Mouse (Mus musculus): ENCODE measurements around the gene Tmed8. TPM values are rescaled to one million over a fixed set of nuclear protein-coding genes. Genes with fewer than 3 reads are reported as not detected.
"Not testable (repeated sequence)": the region's sequence is repeated elsewhere in the genome, so short reads cannot be mapped to it uniquely, and the experiment has no call there.

The Tmed8 gene
- 11.7 and 13.9 TPM in 2 replicates for polyA plus RNA-seq (2012; rRNA removed)

- TF ChIP-seq CTCF (IDR thresholded peaks at IDR 0.05; ENCODE audit: borderline replicate concordance, extremely low read depth, insufficient read depth, insufficient read length) (no peak), POLR2A (IDR thresholded peaks at IDR 0.05; ENCODE audit: borderline replicate concordance, extremely low read depth, insufficient read depth, insufficient read length, poor library complexity, severe bottlenecking) (0 out of 2 replicates have a peak, but pooled peaks have one; percentile 47)
- peak; percentile 95 for DNase-seq (ENCODE audit: low read depth)
Measured at GRCm38 (mm10) chr12:87199973-87200586, at the start of gene Tmed8. Gene Tmed8, minus strand, starts transcription at chr12:87200454.

- no peak for TF ChIP-seq CTCF (IDR thresholded peaks at IDR 0.05; ENCODE audit: borderline replicate concordance, extremely low read depth, insufficient read depth, insufficient read length)
- no peak for TF ChIP-seq POLR2A (IDR thresholded peaks at IDR 0.05; ENCODE audit: borderline replicate concordance, extremely low read depth, insufficient read depth, insufficient read length, poor library complexity, severe bottlenecking)
- no peak for DNase-seq (ENCODE audit: low read depth)
Measured at GRCm38 (mm10) chr12:87238632-87239031, 38.4 kb upstream of the Tmed8 start, which contains the start of gene Noxred1. Gene Noxred1, minus strand, starts transcription at chr12:87238732.

- TF ChIP-seq CTCF (IDR thresholded peaks at IDR 0.05; ENCODE audit: borderline replicate concordance, extremely low read depth, insufficient read depth, insufficient read length): no peak
- TF ChIP-seq POLR2A (IDR thresholded peaks at IDR 0.05; ENCODE audit: borderline replicate concordance, extremely low read depth, insufficient read depth, insufficient read length, poor library complexity, severe bottlenecking): no peak
Measured at GRCm38 (mm10) chr12:87236882-87237483, 36.7 kb upstream of the Tmed8 start.

GRCm38 (mm10) chr12:87230379-87230895 lies 30.2 kb upstream of the Tmed8 start:
- TF ChIP-seq CTCF (IDR thresholded peaks at IDR 0.05; ENCODE audit: borderline replicate concordance, extremely low read depth, insufficient read depth, insufficient read length): no peak
- no peak for TF ChIP-seq POLR2A (IDR thresholded peaks at IDR 0.05; ENCODE audit: borderline replicate concordance, extremely low read depth, insufficient read depth, insufficient read length, poor library complexity, severe bottlenecking)

More at GRCm38 (mm10) chr12:87236882-87237483, 36.7 kb upstream of the Tmed8 start:
- no peak for DNase-seq (ENCODE audit: low read depth)

GRCm38 (mm10) chr12:87229633-87230032 lies 29.4 kb upstream of the Tmed8 start:
- no peak for DNase-seq (ENCODE audit: low read depth)

More at GRCm38 (mm10) chr12:87230379-87230895, 30.2 kb upstream of the Tmed8 start:
- no peak for DNase-seq (ENCODE audit: low read depth)

GRCm38 (mm10) chr12:87226801-87227200 lies 26.5 kb upstream of the Tmed8 start:
- TF ChIP-seq POLR2A (IDR thresholded peaks at IDR 0.05; ENCODE audit: borderline replicate concordance, extremely low read depth, insufficient read depth, insufficient read length, poor library complexity, severe bottlenecking) (no peak), CTCF (IDR thresholded peaks at IDR 0.05; ENCODE audit: borderline replicate concordance, extremely low read depth, insufficient read depth, insufficient read length) (no peak)
- no peak for DNase-seq (ENCODE audit: low read depth)

More at GRCm38 (mm10) chr12:87229633-87230032, 29.4 kb upstream of the Tmed8 start:
- TF ChIP-seq POLR2A (IDR thresholded peaks at IDR 0.05; ENCODE audit: borderline replicate concordance, extremely low read depth, insufficient read depth, insufficient read length, poor library complexity, severe bottlenecking): no peak
- no peak for TF ChIP-seq CTCF (IDR thresholded peaks at IDR 0.05; ENCODE audit: borderline replicate concordance, extremely low read depth, insufficient read depth, insufficient read length)

GRCm38 (mm10) chr12:87224950-87225349 lies 24.7 kb upstream of the Tmed8 start:
- no peak for TF ChIP-seq CTCF (IDR thresholded peaks at IDR 0.05; ENCODE audit: borderline replicate concordance, extremely low read depth, insufficient read depth, insufficient read length)
- TF ChIP-seq POLR2A (IDR thresholded peaks at IDR 0.05; ENCODE audit: borderline replicate concordance, extremely low read depth, insufficient read depth, insufficient read length, poor library complexity, severe bottlenecking): no peak
- no peak for DNase-seq (ENCODE audit: low read depth)

- TF ChIP-seq POLR2A (IDR thresholded peaks at IDR 0.05; ENCODE audit: borderline replicate concordance, extremely low read depth, insufficient read depth, insufficient read length, poor library complexity, severe bottlenecking) (no peak), CTCF (IDR thresholded peaks at IDR 0.05; ENCODE audit: borderline replicate concordance, extremely low read depth, insufficient read depth, insufficient read length) (no peak)
- DNase-seq (ENCODE audit: low read depth): peak; percentile 77
Measured at GRCm38 (mm10) chr12:87219362-87219761, 19.1 kb upstream of the Tmed8 start.

GRCm38 (mm10) chr12:87217596-87217995 lies 17.3 kb upstream of the Tmed8 start:
- no peak for TF ChIP-seq CTCF (IDR thresholded peaks at IDR 0.05; ENCODE audit: borderline replicate concordance, extremely low read depth, insufficient read depth, insufficient read length)
- TF ChIP-seq POLR2A (IDR thresholded peaks at IDR 0.05; ENCODE audit: borderline replicate concordance, extremely low read depth, insufficient read depth, insufficient read length, poor library complexity, severe bottlenecking): no peak
- DNase-seq (ENCODE audit: low read depth): no peak

- no peak for DNase-seq (ENCODE audit: low read depth)
- no peak for TF ChIP-seq POLR2A (IDR thresholded peaks at IDR 0.05; ENCODE audit: borderline replicate concordance, extremely low read depth, insufficient read depth, insufficient read length, poor library complexity, severe bottlenecking)
- TF ChIP-seq CTCF (IDR thresholded peaks at IDR 0.05; ENCODE audit: borderline replicate concordance, extremely low read depth, insufficient read depth, insufficient read length): no peak
Measured at GRCm38 (mm10) chr12:87216053-87216452, 15.8 kb upstream of the Tmed8 start.

- TF ChIP-seq POLR2A (IDR thresholded peaks at IDR 0.05; ENCODE audit: borderline replicate concordance, extremely low read depth, insufficient read depth, insufficient read length, poor library complexity, severe bottlenecking) (no peak), CTCF (IDR thresholded peaks at IDR 0.05; ENCODE audit: borderline replicate concordance, extremely low read depth, insufficient read depth, insufficient read length) (no peak)
- no peak for DNase-seq (ENCODE audit: low read depth)
Measured at GRCm38 (mm10) chr12:87212844-87213606, 12.8 kb upstream of the Tmed8 start.

GRCm38 (mm10) chr12:87205789-87206188 lies 5.5 kb upstream of the Tmed8 start:
- DNase-seq (ENCODE audit: low read depth): not testable (repeated sequence)
